Comparison of ENCODE assay signal across 25 mouse cellular contexts in the genomic region with DNA sequence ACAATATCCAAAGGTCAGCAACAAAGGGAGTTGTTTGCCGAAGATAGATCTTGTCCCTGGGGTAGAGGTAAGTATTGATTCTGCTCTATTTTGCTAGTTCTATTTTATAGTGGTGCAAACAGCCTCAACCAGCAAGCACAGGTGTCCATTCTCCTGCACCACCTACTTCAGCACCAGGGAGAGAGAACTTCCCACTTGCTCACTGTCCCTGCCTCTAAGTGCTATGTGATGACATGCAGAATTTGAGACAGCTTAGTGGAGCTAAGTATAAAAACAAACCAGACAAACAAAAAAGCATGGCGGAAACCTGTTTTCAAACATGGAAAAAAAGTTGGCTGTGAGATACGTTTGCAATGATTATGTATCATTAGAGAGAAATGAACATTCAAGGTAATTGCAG.
DNase-seq lines count a peak whose midpoint lies in the region; ATAC-seq and TF ChIP-seq lines count a peak whose summit lies in the region.
"Had no signal": no experiment of that assay in that cellular context is flagged by ENCODE, and none has a peak within 500 bp of the region (broad histone marks: within the 10 kb centered on the region; RNA-seq: fewer than 3 reads in every experiment).

No protein-coding gene starts in this region.

- H3K27ac ChIP-seq in kidney, postnatal 0 days: no peak overlapping the region
- H3K27ac ChIP-seq: embryonic facial prominence, embryonic 12.5 days; forebrain, embryonic 10.5 days; hindbrain, embryonic 10.5 days; liver, embryonic 14.5 days; midbrain, embryonic 12.5 days had no signal

- peak; percentile 33 for DNase-seq in kidney, postnatal 0 days (ENCODE audit: low spot score)
- no peak for DNase-seq in kidney, adult 9 months
- peak; percentile 1 for DNase-seq in lung, postnatal 14 days
- DNase-seq in lung, postnatal 4 days: no peak
- DNase-seq in forelimb bud, embryonic 11.5 days (ENCODE audit: low read depth, low spot score): peak; percentile 8
- DNase-seq in neural tube, embryonic 10.5 days (ENCODE audit: extremely low spot score, low spot score): no peak
- DNase-seq in layer of hippocampus, postnatal 36 days: no peak
- DNase-seq: adrenal gland, adult 8-10 months; cerebellum, adult 8-10 months; cerebellum, postnatal 25 days; gastrocnemius, postnatal 10 days; heart, postnatal 14 days; kidney, adult 18-20 months; left cerebral cortex, postnatal 4 days; liver; thymus, adult 2 months; thymus, postnatal 36 days had no signal

- no peak overlapping the region for H3K9ac ChIP-seq in kidney, postnatal 0 days (ENCODE audit: low read depth, low read length)
- H3K9ac ChIP-seq: embryonic facial prominence, embryonic 12.5 days; liver, embryonic 14.5 days; midbrain, embryonic 12.5 days had no signal

- no peaks in the 10 kb centered on the region for H3K9me3 ChIP-seq in kidney, postnatal 0 days (replicated peaks; ENCODE audit: low read length)
- H3K9me3 ChIP-seq: embryonic facial prominence, embryonic 12.5 days; forebrain, embryonic 10.5 days; hindbrain, embryonic 10.5 days; midbrain, embryonic 12.5 days had no signal

- no peaks in the 10 kb centered on the region for H3K4me1 ChIP-seq in kidney, postnatal 0 days (replicated peaks; ENCODE audit: insufficient read depth, low read length)
- H3K4me1 ChIP-seq: embryonic facial prominence, embryonic 12.5 days; forebrain, embryonic 10.5 days; hindbrain, embryonic 10.5 days; megakaryocyte, embryonic 14.5 days; midbrain, embryonic 12.5 days had no signal

- H3K4me3 ChIP-seq in kidney, postnatal 0 days (replicated peaks; ENCODE audit: low read depth, low read length): no peak overlapping the region
- H3K4me3 ChIP-seq: embryonic facial prominence, embryonic 12.5 days; forebrain, embryonic 10.5 days; hindbrain, embryonic 10.5 days; megakaryocyte, embryonic 14.5 days; midbrain, embryonic 12.5 days had no signal

- no peak for ATAC-seq in kidney, postnatal 0 days (replicated peaks; ENCODE audit: low FRiP score, low read depth)
- ATAC-seq: forebrain, embryonic 16.5 days; hindbrain, embryonic 16.5 days had no signal

- H3K27me3 ChIP-seq in kidney, postnatal 0 days (ENCODE audit: insufficient read depth, low read length): no peaks in the 10 kb centered on the region
- H3K27me3 ChIP-seq: embryonic facial prominence, embryonic 12.5 days; megakaryocyte, embryonic 14.5 days; midbrain, embryonic 12.5 days had no signal

- no peak for TF ChIP-seq CTCF in kidney, postnatal 0 days (IDR thresholded peaks at IDR 0.05; ENCODE audit: low read depth)

- no peaks in the 10 kb centered on the region for H3K36me3 ChIP-seq in kidney, postnatal 0 days (ENCODE audit: insufficient read depth, low read length)
- H3K36me3 ChIP-seq: embryonic facial prominence, embryonic 12.5 days; forebrain, embryonic 10.5 days; hindbrain, embryonic 10.5 days; midbrain, embryonic 12.5 days had no signal

- 72% methylated on average over 3 of the region's 3 CpGs for WGBS in kidney, postnatal 0 days

- H3K4me2 ChIP-seq in kidney, postnatal 0 days (ENCODE audit: low read length): no peak overlapping the region
- H3K4me2 ChIP-seq: embryonic facial prominence, embryonic 12.5 days; midbrain, embryonic 12.5 days had no signal

Comparison
In these comparisons a context has a peak if more than half of its experiments do, and no peak if none do; other contexts are left out.
1. DNase-seq: peak in kidney, postnatal 0 days (single experiment), lung, postnatal 14 days (single experiment) and forelimb bud, embryonic 11.5 days (single experiment); none in kidney, adult 9 months (single experiment), lung, postnatal 4 days (0 of 2), neural tube, embryonic 10.5 days (single experiment) and layer of hippocampus, postnatal 36 days (0 of 2).